Mouse (Mus musculus): ENCODE results near the gene Med16.

The Med16 gene

GRCm38 (mm10) chr10:79933145-79933679, 24.5 kb upstream of the Med16 start:
- DNase-seq (ENCODE audit: low spot score), result no peak

- no peak for DNase-seq (ENCODE audit: low spot score)
Observed at GRCm38 (mm10) chr10:79932736-79933135, 24.0 kb upstream of the Med16 start.

GRCm38 (mm10) chr10:79931797-79932196, 23.1 kb upstream of the Med16 start:
- DNase-seq (ENCODE audit: low spot score), result no peak

GRCm38 (mm10) chr10:79930826-79931186, 22.1 kb upstream of the Med16 start:
- DNase-seq (ENCODE audit: low spot score), result no peak

- DNase-seq (ENCODE audit: low spot score), result no peak
Observed at GRCm38 (mm10) chr10:79929967-79930825, 21.5 kb upstream of the Med16 start.

- DNase-seq (ENCODE audit: low spot score), result no peak
Observed at GRCm38 (mm10) chr10:79928907-79929701, 20.4 kb upstream of the Med16 start.

- no peak for DNase-seq (ENCODE audit: low spot score)
Observed at GRCm38 (mm10) chr10:79928030-79928694, 19.4 kb upstream of the Med16 start.

GRCm38 (mm10) chr10:79927324-79928029, 18.8 kb upstream of the Med16 start:
- DNase-seq (ENCODE audit: low spot score), result no peak

GRCm38 (mm10) chr10:79926491-79927323, 18.0 kb upstream of the Med16 start, which contains the start of gene Arid3a:
TSS of gene Arid3a (plus strand) at chr10:79927043.
- DNase-seq (ENCODE audit: low spot score), result peak; percentile 82

- no peak for DNase-seq (ENCODE audit: low spot score)
Observed at GRCm38 (mm10) chr10:79925785-79926490, 17.2 kb upstream of the Med16 start.

- DNase-seq (ENCODE audit: low spot score), result peak; percentile 86
Observed at GRCm38 (mm10) chr10:79924998-79925784, 16.5 kb upstream of the Med16 start.

GRCm38 (mm10) chr10:79921572-79921971, 12.8 kb upstream of the Med16 start:
- DNase-seq (ENCODE audit: low spot score), result no peak

- DNase-seq (ENCODE audit: low spot score), result no peak
Observed at GRCm38 (mm10) chr10:79920958-79921535, 12.3 kb upstream of the Med16 start, which contains the start of gene R3hdm4. TSS of gene R3hdm4 (minus strand) at chr10:79921208.

- no peak for DNase-seq (ENCODE audit: low spot score)
Observed at GRCm38 (mm10) chr10:79920056-79920890, 11.6 kb upstream of the Med16 start.

- no peak for DNase-seq (ENCODE audit: low spot score)
Observed at GRCm38 (mm10) chr10:79919251-79919849, 10.6 kb upstream of the Med16 start.

GRCm38 (mm10) chr10:79918231-79919078, 9.7 kb upstream of the Med16 start:
- DNase-seq (ENCODE audit: low spot score), result no peak

Data from left cerebral cortex, adult 11 months (tissue).